Mouse (Mus musculus) frontal cortex, postnatal 25 days (tissue): ENCODE results near the gene Mdh1b.

ENCODE experiments used
- DNase-seq, 2 experiments: peaks; one replicate each; pipeline ENCODE4 v3.0.0; 2022; ENCODE audit warnings: low spot score in 2 of 2

Mdh1b gene

DNA sequence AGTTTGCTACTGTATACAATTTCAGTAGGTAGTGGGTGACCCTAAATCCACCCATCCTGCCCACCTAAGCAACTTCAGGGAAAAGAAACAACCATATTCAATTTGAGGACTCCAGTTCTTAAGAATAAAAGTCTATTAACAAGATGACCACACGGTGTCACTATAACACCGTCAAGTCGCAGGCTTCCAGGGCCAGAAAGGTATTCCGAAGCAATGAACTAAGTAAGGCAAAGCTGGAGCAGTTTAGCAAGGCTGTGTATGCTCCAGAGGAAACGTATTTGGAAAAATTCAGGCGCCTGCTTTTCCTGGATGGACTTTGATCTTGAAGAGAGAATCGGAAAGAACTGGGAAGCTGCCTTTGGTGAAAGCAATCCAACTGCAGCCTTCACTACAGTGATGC lies 70.5 kb downstream of the Mdh1b start:
- DNase-seq = no peak

DNA sequence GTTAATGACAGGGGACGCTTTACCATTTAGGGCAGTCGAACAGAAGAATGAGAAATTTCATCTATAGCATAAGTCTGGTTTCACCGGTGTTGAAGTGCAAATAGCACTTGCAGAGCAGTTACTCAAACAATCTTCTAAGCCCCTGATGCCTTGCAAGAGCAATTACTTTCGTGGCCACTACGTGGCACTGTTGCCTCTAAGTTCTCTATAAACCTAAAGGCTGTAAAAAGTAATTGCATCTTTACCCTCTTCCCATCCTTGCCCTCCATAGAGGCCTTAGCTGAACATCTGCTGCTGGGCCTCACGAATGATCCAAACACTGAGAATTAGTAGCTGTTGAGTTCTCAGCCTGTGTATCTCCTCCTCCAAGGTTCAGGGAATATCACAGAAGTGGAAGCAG lies 72.1 kb downstream of the Mdh1b start:
- peak; percentile 50 for DNase-seq
